Mouse (Mus musculus) common myeloid progenitor, adult 5-6 weeks (primary cell): ENCODE measurements at regions not wholly inside any gene's neighbourhood (a gene's known extent, or its start where the extent isn't known, plus 50 kb on each side); places are given as distances from the start of the nearest gene placed in this dataset.

Experiments
- ATAC-seq: replicated peaks from 2 replicates; pipeline ENCODE4 v1.8.0; 2016; ENCODE audit warnings: low read depth, mild to moderate bottlenecking, moderate TSS enrichment, inconsistent platforms; ENCODE audit not compliant: poor library complexity, severe bottlenecking

DNA sequence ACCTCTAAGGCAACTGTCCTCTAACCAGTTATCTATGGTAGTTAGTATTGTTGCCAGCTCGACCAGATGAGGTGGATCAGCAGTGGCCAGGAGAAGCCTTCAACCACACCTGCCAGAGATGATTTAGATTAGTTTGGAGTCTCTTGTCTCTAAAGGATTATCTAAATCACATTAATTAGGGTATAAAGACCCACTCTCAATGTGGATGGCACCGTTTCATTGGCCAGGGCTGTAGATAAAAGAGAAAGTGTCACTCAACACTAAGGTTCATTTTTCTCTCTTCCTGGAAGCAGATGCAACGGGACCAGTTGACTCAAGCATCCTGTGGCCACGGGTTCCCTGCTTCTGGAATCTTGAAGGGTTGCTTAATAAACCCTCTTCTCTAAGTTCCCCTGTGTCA, 135.4 kb upstream of the Lyplal1 start:
- no peak for ATAC-seq

DNA sequence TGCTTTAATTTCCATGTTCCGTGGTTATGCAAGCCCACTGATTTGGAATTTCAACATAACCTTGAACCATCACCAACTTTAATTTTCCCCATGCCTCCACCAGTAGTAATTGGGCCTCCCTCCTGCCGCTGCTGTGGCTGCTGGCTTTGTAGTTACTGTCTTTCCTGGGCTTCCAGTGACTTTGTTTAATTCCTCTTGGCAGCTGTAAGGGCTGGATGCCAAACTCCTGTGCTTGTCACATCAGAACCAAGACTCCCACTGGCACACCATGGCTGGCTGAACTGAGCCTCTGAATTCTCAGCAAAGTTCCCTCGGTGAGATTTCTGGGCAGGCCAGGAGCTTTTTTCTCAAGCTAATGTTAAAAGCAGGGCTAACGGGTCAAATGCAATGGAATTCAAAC, 133.2 kb upstream of the Lyplal1 start:
- ATAC-seq = no peak

DNA sequence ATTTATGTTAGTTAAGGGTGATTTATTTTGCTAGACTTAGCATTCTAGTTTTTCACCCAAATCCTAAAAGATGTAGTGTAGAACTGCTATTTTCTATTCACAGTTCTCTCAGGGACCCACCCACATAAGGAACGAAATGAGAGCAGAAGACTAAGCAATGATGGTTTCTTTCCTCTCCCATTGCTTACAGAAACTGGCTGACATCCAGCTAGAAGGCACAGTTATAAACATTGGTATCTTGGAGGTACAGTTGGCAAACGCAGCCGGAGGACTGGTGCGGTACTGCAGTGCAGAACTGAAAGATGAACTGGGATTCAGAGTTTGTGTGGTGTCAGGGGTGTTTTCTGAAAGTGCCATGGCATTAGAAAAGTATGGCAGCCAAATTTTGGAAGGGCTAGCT, 132.1 kb upstream of the Lyplal1 start:
- ATAC-seq = no peak

DNA sequence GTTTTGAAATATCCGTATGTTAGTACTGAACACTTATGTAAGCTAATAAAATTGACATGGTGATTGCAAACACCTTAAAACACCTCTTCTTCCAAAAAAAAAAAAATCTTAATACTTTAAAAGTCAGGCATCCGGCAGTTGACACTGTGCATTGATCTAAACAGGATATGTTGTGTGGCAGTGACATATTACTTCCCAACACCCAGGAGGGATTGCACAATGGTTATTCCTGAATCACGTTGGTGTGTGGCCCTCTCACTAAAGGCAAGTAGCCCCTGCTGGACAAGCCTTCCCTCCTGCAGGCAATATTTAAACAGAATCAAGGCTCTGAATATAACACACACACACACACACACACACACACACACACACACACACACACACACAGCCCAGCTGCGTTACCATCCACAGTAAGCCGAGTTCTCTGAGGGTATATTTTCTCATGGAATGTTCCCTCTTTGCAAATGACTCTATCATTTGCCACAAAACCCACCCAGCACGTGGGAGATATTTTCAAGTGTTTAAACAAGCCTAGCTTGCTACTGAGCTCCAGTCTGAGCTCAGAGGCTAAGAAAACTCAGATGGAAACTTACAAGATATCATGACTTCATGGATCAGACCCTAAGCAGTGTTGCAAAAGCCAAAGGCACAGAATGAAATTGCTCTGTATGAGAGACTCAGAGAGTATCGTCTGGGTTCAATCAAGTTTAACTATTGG, 128.8 kb upstream of the Lyplal1 start:
- no peak for ATAC-seq

DNA sequence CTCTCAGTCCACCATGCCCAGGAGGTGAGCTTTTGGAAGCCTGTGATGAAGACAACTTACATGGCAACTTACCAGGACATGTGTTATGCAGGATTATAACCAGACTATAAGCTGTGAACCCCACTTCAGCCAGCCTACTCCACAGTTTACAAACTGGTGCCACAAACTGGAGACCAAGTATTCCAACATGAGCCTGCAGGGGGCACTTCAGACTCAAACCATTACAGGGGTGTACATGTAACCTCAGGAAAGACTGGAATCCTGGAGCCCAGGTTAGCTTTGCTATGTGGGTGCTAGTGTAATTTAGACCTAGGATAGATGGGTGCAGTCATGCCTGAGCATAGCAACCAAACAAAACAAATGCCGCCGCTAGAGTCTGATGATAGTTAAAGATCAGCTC, 124.0 kb upstream of the Lyplal1 start:
- no peak for ATAC-seq

DNA sequence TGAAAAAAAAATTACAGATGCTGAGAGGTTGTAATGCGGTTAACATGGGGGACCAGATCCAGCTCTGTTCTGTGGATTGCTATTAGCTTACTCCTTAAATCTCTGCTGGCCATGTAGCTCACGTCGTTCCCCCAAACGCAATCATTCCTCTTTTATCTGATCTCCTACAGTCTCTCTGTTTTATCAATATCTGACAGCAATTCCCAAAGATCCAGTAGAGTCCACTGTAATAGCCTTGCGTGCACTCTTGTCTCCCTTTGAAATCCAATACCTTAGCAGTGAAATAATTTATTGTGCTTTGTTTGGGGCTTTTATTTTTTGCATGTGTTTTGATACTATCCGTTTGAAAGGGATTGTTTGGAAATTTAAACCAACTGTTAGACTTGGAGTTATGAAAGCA, 120.4 kb upstream of the Lyplal1 start:
- ATAC-seq = no peak

DNA sequence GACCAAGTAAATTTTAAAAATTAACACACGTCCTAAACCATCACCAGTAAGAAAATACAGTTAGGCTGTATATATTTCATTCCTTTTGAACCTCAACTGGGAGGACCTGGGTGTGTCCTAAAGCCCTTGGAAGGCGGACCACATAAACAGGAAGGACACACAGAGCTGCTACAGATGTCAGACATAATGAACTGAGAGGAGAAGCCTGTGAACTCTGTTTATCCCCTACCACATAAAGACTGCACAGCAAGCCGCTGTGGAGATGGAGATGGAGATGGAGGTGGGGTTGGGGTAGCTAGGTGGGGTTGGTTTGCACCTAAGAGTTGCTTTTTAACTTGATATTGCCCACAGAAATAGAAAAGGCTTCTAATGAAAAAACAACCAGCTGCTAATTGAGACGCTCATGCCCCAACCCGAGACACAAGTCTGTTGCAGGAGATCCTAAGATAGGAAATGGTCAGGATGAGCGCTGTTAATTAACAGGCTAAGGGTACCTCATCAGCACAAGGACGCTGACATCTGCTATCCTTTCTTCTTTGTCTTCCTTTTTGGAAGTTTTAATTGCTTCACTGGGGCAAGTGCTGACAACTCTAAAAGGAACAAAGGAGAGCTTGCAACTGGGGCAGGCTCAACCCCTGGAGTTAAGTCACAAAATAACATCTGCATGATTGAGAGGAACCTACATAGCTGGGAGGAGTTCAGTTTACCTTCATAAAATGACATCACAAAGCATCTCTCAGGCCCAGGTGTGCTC, 119.3 kb upstream of the Lyplal1 start:
- no peak for ATAC-seq

DNA sequence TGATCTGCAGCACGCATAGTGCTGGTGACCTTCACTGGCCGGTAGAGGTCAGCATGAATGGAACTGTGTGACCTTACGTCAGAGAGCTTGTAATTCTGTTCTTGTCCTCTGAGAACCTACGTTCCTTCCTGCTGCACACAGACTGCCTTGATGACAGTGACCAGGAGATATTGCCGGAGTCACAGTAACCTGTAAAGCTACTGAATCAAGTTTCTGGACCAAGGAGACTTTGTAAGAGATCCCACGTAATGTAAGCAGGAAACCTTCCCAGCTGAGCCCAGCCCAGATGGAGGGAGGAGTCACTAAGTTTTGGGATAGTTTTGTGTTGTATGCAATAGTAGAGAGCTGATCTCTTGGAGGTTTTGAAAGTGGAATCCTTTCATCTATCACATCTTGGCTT, 117.4 kb upstream of the Lyplal1 start:
- no peak for ATAC-seq

DNA sequence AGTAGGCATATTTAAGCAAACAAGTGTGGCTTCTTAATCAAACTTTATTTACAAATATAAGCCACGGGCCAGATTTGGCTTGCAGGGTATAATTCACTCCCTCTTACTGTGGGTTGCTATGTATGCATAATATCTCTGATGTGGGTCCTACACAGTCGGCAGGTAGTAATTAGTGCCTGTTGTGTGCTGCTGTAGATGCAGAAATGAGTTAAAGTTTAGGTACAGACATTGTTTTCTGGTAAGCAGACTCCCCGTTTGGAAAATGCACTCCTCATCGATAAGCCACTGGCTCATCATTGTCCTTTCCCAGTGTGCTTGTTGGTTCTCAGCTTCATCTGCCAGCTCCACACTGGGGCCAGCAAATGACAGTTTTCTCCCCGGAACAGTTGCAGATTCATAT, 113.4 kb upstream of the Lyplal1 start:
- ATAC-seq = no peak

DNA sequence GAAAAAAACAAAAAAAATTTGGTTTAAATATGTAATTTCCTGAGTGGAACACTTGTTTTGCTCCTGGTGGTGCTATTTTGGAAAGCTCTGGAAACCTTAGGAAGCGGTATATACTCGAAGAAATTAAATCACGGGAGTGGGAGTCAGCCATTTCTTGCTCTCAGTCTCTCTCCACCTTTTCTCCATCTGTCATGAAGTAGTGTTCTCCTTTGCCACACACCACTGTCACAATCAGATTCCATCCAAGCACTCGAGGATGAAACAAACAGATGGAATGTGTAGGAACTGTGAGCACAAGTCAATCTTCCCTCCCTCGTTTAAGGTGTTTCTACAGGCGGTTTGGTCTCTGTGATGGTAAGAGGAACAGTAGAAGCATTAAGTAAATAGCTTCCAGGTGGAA, 112.7 kb upstream of the Lyplal1 start:
- ATAC-seq = no peak

DNA sequence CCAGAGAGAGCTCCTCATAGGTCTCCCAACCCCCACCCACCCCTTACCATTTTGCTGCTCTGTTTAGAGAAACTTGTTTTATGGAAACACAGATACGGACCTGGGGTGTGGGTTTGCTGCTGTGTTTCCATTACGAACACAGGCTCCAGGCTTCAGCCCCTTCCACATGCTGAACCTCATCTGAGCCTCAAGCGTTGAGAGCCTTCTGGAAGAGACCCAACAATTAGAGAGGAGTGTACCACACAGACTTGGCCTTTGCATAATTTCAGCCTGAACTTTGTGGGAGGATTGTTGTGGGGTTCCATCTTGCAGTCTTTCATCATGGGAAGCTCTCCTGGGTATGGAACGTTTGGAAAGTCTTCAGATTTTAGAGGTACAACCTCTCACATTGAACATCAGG, 111.3 kb upstream of the Lyplal1 start:
- no peak for ATAC-seq

DNA sequence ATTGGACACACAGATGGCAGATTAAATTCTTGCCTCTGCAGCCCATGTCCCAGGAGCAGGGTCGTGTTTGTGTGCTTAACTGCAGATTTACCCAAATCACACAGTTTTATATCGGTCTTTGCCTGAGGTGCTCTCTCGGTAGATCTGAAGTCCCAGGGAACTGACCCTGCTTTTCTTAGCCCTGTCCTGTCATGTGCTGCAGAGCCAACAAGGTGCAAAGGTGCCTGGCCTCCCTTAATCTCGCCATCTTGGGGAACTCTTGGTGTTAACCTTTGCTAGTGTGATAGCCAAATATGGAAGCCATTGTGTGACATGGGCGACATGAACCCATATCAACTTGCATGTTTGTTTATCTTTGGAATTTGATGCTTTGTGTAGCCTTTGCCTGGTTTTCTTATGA, 107.1 kb upstream of the Lyplal1 start:
- ATAC-seq = no peak

DNA sequence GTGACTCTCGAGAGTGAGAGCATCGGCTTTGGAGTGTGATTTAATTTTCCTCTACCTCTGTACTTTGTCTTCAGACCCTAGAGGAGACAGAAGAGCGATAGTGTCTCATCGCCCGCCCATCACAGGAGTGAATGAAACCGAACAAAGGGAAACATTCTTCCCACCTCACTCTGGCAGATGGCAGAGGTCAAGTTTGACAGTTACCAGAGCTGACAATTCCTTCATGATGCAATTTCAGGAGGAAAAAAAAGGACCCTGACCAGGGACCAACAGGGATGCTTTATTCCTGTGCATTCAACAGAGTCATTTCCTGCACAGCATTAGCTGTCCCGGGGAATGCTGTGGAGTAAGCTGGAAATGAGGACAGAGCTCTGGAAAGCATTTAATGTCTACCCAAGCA, 106.3 kb upstream of the Lyplal1 start:
- ATAC-seq = no peak

DNA sequence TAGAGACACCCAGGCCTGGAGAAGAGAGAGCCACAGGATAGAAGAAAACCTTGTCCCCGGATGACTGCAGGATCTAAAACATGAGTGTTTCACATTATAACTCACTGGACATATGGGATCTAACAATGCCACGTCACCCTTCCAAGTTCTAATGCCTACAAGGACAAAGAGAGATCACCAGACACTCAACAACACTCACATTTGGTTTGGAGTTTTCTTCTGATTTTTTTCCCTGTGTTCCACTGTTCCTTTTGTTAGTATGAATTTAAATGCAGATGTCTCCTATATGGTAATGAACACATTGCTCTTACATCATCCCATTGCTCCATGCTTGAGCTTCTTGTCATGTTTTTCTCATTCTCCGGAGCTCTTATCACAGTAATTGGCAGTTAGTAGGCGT, 101.9 kb upstream of the Lyplal1 start:
- ATAC-seq = no peak

DNA sequence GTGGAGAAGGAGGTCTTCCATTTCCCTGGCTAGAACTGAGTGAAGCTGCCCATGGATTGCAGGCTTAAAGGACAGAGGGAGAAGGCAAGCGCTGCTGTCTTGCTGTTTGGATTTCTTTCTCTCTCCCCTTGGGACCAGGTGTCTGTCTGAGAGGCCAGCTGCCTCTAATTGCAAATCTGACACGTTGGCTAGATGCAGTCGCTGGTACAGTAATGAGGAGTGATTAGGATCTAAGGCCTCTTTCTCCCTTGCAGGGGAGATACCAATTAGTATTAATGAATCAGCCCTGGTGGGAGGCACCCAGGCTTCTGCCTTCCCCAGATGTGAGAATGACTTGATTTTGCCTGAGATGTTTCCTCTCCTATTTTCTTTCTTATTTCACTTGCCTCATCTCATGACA, 100.1 kb upstream of the Lyplal1 start:
- ATAC-seq = no peak

DNA sequence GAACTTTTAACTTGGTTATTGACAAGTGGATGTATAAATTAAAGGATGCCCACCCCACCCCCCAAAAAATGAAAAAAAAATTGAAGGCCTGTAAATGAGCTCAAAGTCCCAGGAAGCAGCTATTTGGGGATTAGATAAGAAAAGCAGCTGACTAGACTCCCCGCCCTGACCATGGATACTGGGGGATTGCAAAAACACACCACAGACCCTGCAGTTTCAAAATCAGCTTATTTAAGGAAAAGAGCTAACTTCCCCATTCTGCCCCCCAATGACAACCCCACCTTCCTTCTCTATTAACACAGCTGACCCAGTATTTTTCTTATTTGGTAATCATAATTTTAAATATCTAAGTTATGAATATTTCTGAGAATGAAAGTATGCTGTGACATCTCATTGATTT, 87.0 kb upstream of the Lyplal1 start:
- no peak for ATAC-seq

DNA sequence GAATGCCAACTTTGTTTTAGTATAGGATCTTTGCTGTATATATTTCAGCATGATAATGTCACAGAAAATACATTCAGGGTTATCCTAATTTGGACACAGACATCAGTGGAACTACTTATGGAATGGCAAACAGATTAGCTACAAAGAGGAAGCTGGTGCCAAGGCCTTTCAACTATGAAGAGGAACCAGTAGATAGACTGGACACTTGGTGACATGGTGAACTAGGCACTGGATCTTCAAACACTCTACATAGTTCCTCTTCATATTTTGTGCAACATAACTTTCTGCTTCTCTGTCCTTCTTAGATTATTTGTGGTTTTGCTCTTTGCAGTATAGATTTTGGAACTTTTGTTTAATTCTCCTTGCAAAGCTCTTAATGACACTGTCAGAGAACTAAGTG, 85.4 kb upstream of the Lyplal1 start:
- ATAC-seq = no peak

DNA sequence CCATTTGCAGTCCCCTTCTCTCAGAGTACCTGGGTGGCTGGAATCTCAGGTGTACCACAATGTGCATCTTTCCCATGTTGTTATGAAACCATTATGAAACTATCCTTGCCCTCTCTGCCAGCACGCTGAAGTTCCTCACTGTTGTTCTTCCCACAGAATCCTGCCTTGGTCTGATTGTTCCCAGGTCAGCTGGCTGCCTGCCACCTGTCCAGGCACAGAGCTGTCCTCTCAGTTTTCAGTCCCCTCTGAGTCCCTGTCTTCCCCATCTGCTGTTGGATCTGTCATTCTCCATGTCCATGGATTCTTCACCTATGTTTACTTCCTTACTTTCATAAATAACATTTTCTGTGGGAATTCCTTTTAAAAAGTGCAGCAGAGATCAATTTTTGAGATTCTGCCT, 81.3 kb upstream of the Lyplal1 start:
- ATAC-seq = no peak

DNA sequence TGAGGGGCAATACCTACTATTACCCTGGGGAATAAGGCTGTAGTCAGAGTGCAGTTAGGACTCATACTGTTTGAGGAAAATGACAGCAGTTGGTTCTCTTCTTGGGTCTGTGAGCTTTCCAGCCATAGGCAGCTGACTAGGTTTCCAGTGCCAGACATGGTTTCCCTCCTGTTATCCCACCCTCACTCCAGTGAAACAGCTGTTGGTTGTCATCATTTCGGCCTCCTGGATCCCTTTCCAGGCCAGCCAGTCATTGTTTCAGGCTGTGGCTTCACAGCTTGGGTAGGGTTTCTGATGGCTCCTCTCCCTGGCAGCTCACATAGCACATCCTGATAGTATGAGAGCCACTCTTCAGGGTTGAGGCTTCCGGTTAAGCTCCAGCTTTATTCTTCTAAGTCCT, 79.9 kb upstream of the Lyplal1 start:
- no peak for ATAC-seq

DNA sequence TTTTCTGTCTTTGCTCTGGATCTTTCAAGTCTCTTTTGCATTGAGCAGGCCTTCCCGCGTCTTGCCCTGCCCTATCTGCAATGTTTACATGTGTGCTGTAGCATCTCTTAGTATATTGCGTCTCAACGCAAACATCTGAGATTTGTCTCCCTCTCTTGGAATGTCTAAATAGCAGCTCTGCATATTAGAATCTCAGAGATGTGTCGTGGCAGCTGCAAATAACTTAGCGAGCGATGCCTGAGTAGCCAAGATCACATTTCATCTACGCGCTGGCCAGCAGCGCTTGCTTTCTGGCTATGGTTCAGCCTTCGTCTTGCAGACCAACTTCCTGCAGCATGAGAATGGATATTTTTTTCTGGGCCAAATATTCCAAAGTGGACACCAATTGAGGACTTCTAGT, 72.3 kb upstream of the Lyplal1 start:
- no peak for ATAC-seq

DNA sequence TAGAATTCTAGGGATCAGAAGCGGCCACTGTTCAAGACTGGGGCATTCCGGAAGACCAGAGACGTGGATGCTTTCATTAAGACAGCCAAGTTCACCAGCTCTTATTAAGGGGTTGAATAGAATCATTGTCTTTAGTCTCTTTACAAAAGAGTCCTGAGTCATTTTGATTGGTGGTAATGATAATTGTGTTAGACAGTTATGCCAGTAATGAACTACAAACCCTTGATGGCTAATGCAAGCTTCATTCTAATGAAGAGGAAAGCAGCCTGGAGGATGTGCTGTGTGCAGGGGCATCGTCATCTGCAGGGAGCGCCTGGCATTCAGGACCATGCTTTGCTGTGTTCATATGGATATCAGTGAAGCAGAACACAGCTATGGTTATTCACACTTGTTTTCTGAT, 70.3 kb upstream of the Lyplal1 start:
- no peak for ATAC-seq

DNA sequence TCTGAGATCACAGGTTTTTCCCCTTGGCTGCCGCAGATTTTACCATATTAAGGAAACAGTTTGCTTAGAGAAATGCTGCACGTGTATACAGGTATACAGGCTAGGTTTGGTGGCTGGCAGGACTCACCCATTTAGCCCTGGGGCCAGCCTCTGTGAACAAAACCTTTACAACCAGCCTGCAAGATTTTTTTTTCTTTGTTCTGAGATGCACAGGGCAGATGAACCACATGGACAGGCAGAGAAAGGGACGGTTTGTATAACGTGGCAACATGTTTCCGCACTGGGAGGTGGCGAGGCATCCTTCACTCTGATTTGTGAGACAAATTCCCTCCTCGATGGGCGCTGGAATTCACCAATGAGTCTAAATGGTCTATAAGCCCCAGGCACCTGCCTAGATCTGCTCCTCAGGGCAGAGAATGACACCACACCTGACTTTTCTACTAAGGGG, 66.1 kb upstream of the Lyplal1 start:
- no peak for ATAC-seq
